In the genomic region with DNA sequence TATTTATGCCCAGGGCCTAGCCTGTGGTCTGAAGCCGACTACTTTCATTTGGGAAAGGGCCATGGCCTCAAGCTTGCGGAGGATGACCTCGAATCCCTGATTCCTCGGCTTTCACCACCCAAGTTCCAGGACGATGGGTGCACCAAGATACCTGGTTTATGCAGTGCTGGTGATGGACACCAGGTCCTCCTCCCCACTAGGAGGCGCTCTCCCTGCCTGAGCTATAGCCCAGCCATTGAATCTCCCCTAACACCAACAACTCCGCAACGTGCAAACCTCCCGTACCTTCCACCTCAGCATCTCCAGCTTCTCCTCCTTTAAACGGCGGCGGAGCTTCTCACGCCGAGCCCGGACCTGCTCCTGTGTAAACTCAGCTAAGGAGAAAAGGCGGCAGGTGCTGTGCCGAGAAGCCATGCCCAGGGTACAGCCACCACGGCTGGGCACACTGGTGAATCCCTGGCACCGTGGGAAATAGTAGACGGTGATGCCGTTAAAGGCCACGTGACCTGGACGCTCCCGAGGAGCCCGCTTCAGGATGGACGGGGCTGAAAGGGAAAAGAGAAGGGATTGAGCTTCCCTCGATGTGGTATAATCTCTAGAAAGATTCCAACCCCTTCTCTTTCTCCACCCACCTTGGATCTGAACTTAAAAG, we compare ENCODE assay signal across 13 mouse cellular contexts. TPM values are rescaled to one million over a fixed set of nuclear protein-coding genes. Genes with fewer than 3 reads are reported as not detected.
DNase-seq lines count a peak whose midpoint lies in the region; ATAC-seq and TF ChIP-seq lines count a peak whose summit lies in the region.
"Had no signal": no experiment of that assay in that cellular context is flagged by ENCODE, and none has a peak within 500 bp of the region (broad histone marks: within the 10 kb centered on the region; RNA-seq: fewer than 3 reads in every experiment).

No protein-coding gene starts in this region.

- WGBS in heart, postnatal 0 days, result 92% methylated on average over 27 of the region's 27 CpGs
- 91% methylated on average over 27 of the region's 27 CpGs for WGBS in midbrain, postnatal 0 days
- WGBS in midbrain, embryonic 14.5 days, result 91% methylated on average over 27 of the region's 27 CpGs
- WGBS in limb, embryonic 10.5 days, result 90% methylated on average over 27 of the region's 27 CpGs

- intact Hi-C loops in heart, postnatal 25 days (cut with DNase I), result no loop called here

- ATAC-seq in heart, postnatal 0 days (ENCODE audit: insufficient read depth, low read depth), result no peak
- ATAC-seq in midbrain, postnatal 0 days (ENCODE audit: low FRiP score), result no peak
- ATAC-seq in midbrain, embryonic 14.5 days (ENCODE audit: low FRiP score, low TSS enrichment), result no peak
- ATAC-seq: activated CD4-positive, CD25-positive, alpha-beta regulatory T cell, adult 4 months had no signal

- H3K4me1 ChIP-seq in heart, postnatal 0 days (ENCODE audit: control insufficient read depth, insufficient read depth), result peaks cover 43% of the 10 kb centered on the region
- H3K4me1 ChIP-seq in midbrain, postnatal 0 days (ENCODE audit: insufficient read depth, low read length), result no peaks in the 10 kb centered on the region
- H3K4me1 ChIP-seq in midbrain, embryonic 14.5 days (ENCODE audit: control insufficient read depth, insufficient read depth, low read length), result 0 out of 2 replicates have a peak, but pooled peaks cover 10% of the 10 kb centered on the region
- peaks cover 38% of the 10 kb centered on the region for H3K4me1 ChIP-seq in limb, embryonic 10.5 days

- no peak overlapping the region for H3K27ac ChIP-seq in heart, postnatal 0 days (ENCODE audit: low read depth)
- H3K27ac ChIP-seq in midbrain, postnatal 0 days (ENCODE audit: low read depth, low read length), result no peak overlapping the region
- no peak overlapping the region for H3K27ac ChIP-seq in midbrain, embryonic 14.5 days (replicated peaks; ENCODE audit: low read depth, low read length)
- no peak overlapping the region for H3K27ac ChIP-seq in limb, embryonic 10.5 days
- H3K27ac ChIP-seq: embryonic facial prominence, embryonic 12.5 days; hindbrain, embryonic 14.5 days; midbrain, embryonic 12.5 days had no signal

- no peak overlapping the region for H3K4me3 ChIP-seq in heart, postnatal 0 days (ENCODE audit: low read depth, low read length)
- H3K4me3 ChIP-seq in midbrain, postnatal 0 days (ENCODE audit: low read depth, low read length), result no peak overlapping the region
- no peak overlapping the region for H3K4me3 ChIP-seq in midbrain, embryonic 14.5 days (replicated peaks; ENCODE audit: low read depth, low read length)
- no peak overlapping the region for H3K4me3 ChIP-seq in limb, embryonic 10.5 days
- H3K4me3 ChIP-seq: embryonic facial prominence, embryonic 12.5 days; midbrain, embryonic 12.5 days had no signal

- H3K9me3 ChIP-seq in heart, postnatal 0 days (replicated peaks; ENCODE audit: control insufficient read depth, low read length), result no peaks in the 10 kb centered on the region
- H3K9me3 ChIP-seq in midbrain, postnatal 0 days (ENCODE audit: low read length), result no peaks in the 10 kb centered on the region
- no peaks in the 10 kb centered on the region for H3K9me3 ChIP-seq in midbrain, embryonic 14.5 days (ENCODE audit: control insufficient read depth, low read length)
- H3K9me3 ChIP-seq in limb, embryonic 10.5 days (replicated peaks), result no peaks in the 10 kb centered on the region
- H3K9me3 ChIP-seq: embryonic facial prominence, embryonic 12.5 days; midbrain, embryonic 12.5 days had no signal

- H3K36me3 ChIP-seq in heart, postnatal 0 days (replicated peaks; ENCODE audit: control insufficient read depth, insufficient read depth, low read length), result peaks cover 50% of the 10 kb centered on the region
- peaks cover 3% of the 10 kb centered on the region; the same call in 1 of the 2 replicates for H3K36me3 ChIP-seq in midbrain, postnatal 0 days (ENCODE audit: insufficient read depth, low read length)
- H3K36me3 ChIP-seq in midbrain, embryonic 14.5 days (ENCODE audit: control insufficient read depth, insufficient read depth, low read length), result no peaks in the 10 kb centered on the region
- H3K36me3 ChIP-seq in limb, embryonic 10.5 days, result peaks cover 41% of the 10 kb centered on the region
- H3K36me3 ChIP-seq: midbrain, embryonic 12.5 days had no signal

- no peak overlapping the region for H3K9ac ChIP-seq in heart, postnatal 0 days (replicated peaks; ENCODE audit: low read depth, low read length)
- H3K9ac ChIP-seq in midbrain, postnatal 0 days (replicated peaks; ENCODE audit: low read length, poor library complexity, severe bottlenecking), result no peak overlapping the region
- H3K9ac ChIP-seq in midbrain, embryonic 14.5 days (replicated peaks; ENCODE audit: low read length), result no peak overlapping the region
- H3K9ac ChIP-seq: embryonic facial prominence, embryonic 12.5 days; hindbrain, embryonic 14.5 days; midbrain, embryonic 12.5 days had no signal

- H3K27me3 ChIP-seq in heart, postnatal 0 days (ENCODE audit: control insufficient read depth, insufficient read depth, low read length), result no peaks in the 10 kb centered on the region
- no peaks in the 10 kb centered on the region for H3K27me3 ChIP-seq in midbrain, postnatal 0 days (ENCODE audit: insufficient read depth, low read length)
- no peaks in the 10 kb centered on the region for H3K27me3 ChIP-seq in midbrain, embryonic 14.5 days (ENCODE audit: control insufficient read depth, insufficient read depth, low read length)
- no peaks in the 10 kb centered on the region for H3K27me3 ChIP-seq in limb, embryonic 10.5 days (ENCODE audit: low read depth, poor library complexity, severe bottlenecking)
- H3K27me3 ChIP-seq: embryonic facial prominence, embryonic 12.5 days; midbrain, embryonic 12.5 days had no signal

- TF ChIP-seq CTCF in heart, postnatal 0 days (IDR thresholded peaks at IDR 0.05; ENCODE audit: low read depth), result peak; percentile 42
- TF ChIP-seq CTCF in midbrain, postnatal 0 days (IDR thresholded peaks at IDR 0.05), result peak; percentile 45

- no peak for DNase-seq in heart, postnatal 0 days (ENCODE audit: low spot score)
- no peak for DNase-seq in heart, postnatal 25 days (ENCODE audit: low spot score)
- DNase-seq in midbrain, postnatal 0 days (ENCODE audit: low spot score), result no peak
- DNase-seq in midbrain, embryonic 14.5 days, result no peak
- peak; percentile 67 to 77 for DNase-seq in cerebellum, postnatal 10 days
- no peak for DNase-seq in limb, embryonic 10.5 days (ENCODE audit: low spot score)
- no peak for DNase-seq in spleen, postnatal 36 days (ENCODE audit: low spot score in 2 of 2)
- no peak for DNase-seq in layer of hippocampus, adult 9-10 months (ENCODE audit: low spot score)

- TF ChIP-seq EP300 in heart, postnatal 0 days (IDR thresholded peaks at IDR 0.05; ENCODE audit: low read depth), result no peak

- H3K4me2 ChIP-seq in heart, postnatal 0 days (ENCODE audit: low read depth, low read length), result no peak overlapping the region
- no peak overlapping the region for H3K4me2 ChIP-seq in midbrain, postnatal 0 days (ENCODE audit: low read depth, low read length, poor library complexity, severe bottlenecking)
- no peak overlapping the region for H3K4me2 ChIP-seq in midbrain, embryonic 14.5 days (ENCODE audit: low read length)
- H3K4me2 ChIP-seq: embryonic facial prominence, embryonic 12.5 days; hindbrain, embryonic 14.5 days; midbrain, embryonic 12.5 days had no signal

RNA-seq across cellular contexts. Expression of gene Csrnp1, which starts 10.5 kb away (rescaled TPM):
- 23.8 and 96.9 TPM in 2 replicates for total RNA-seq in heart, postnatal 0 days (2014; rRNA removed; ENCODE audit: low replicate concordance)
- polyA plus RNA-seq in heart, postnatal 0 days (2015; fragmentation: Nextera tagmentation; extraction: Ambion mirVana), result 4.0 and 4.2 TPM in 2 replicates
- 10 to 100 TPM in 1 of 2 experiments, 1 to 10 TPM in 1; 10.0 to 13.3 TPM for total RNA-seq in heart, postnatal 25 days (2021)
- 1.7 and 1.9 TPM in 2 replicates for total RNA-seq in midbrain, postnatal 0 days (2014; rRNA removed)
- 0.91 and 1.1 TPM in 2 replicates for polyA plus RNA-seq in midbrain, postnatal 0 days (2015; fragmentation: Nextera tagmentation; extraction: Ambion mirVana)
- 0.67 and 2.2 TPM in 2 replicates for polyA plus RNA-seq in midbrain, embryonic 14.5 days (2014; fragmentation: Nextera tagmentation; extraction: Ambion mirVana)
- 3.2 and 3.5 TPM in 2 replicates for polyA plus RNA-seq in limb, embryonic 10.5 days (2016; fragmentation: Nextera tagmentation; extraction: Ambion mirVana)

RNA-seq across cellular contexts. Expression of gene Ttc21a, which starts 36.6 kb away (rescaled TPM):
- 0.27 TPM in 1 of 2 replicates, not detected in the other for total RNA-seq in heart, postnatal 0 days (2014; rRNA removed; ENCODE audit: low replicate concordance)
- 0.05 and 0.07 TPM in 2 replicates for polyA plus RNA-seq in heart, postnatal 0 days (2015; fragmentation: Nextera tagmentation; extraction: Ambion mirVana)
- not detected for total RNA-seq in heart, postnatal 25 days (2021)
- total RNA-seq in midbrain, postnatal 0 days (2014; rRNA removed), result 4.6 and 4.9 TPM in 2 replicates
- 1.1 and 1.4 TPM in 2 replicates for polyA plus RNA-seq in midbrain, postnatal 0 days (2015; fragmentation: Nextera tagmentation; extraction: Ambion mirVana)
- polyA plus RNA-seq in midbrain, embryonic 14.5 days (2014; fragmentation: Nextera tagmentation; extraction: Ambion mirVana), result 0.45 and 0.49 TPM in 2 replicates
- polyA plus RNA-seq in limb, embryonic 10.5 days (2016; fragmentation: Nextera tagmentation; extraction: Ambion mirVana), result 0.34 and 0.43 TPM in 2 replicates
- total RNA-seq: gastrocnemius, adult 18-20 months had no signal
- polyA plus RNA-seq: activated CD4-positive, CD25-positive, alpha-beta regulatory T cell, adult 4 months had no signal

RNA-seq across cellular contexts. Expression of gene Gorasp1, which starts 36.6 kb away (rescaled TPM):
- 10.0 and 63.5 TPM in 2 replicates for total RNA-seq in heart, postnatal 0 days (2014; rRNA removed; ENCODE audit: low replicate concordance)
- polyA plus RNA-seq in heart, postnatal 0 days (2015; fragmentation: Nextera tagmentation; extraction: Ambion mirVana), result 14.1 and 16.8 TPM in 2 replicates
- total RNA-seq in heart, postnatal 25 days (2021), result 10 to 100 TPM; 28.1 to 31.5 TPM
- total RNA-seq in midbrain, postnatal 0 days (2014; rRNA removed), result 19.0 and 22.2 TPM in 2 replicates
- 25.0 and 26.2 TPM in 2 replicates for polyA plus RNA-seq in midbrain, postnatal 0 days (2015; fragmentation: Nextera tagmentation; extraction: Ambion mirVana)
- polyA plus RNA-seq in midbrain, embryonic 14.5 days (2014; fragmentation: Nextera tagmentation; extraction: Ambion mirVana), result 25.2 and 31.7 TPM in 2 replicates
- polyA plus RNA-seq in limb, embryonic 10.5 days (2016; fragmentation: Nextera tagmentation; extraction: Ambion mirVana), result 30.3 and 33.0 TPM in 2 replicates

RNA-seq across cellular contexts. Expression of gene Xirp1, which starts 49.4 kb away (rescaled TPM):
- 140 and 178 TPM in 2 replicates for total RNA-seq in heart, postnatal 0 days (2014; rRNA removed; ENCODE audit: low replicate concordance)
- polyA plus RNA-seq in heart, postnatal 0 days (2015; fragmentation: Nextera tagmentation; extraction: Ambion mirVana), result 38.4 and 45.1 TPM in 2 replicates
- total RNA-seq in heart, postnatal 25 days (2021), result 100 to 1,000 TPM; 125 to 136 TPM
- total RNA-seq in midbrain, postnatal 0 days (2014; rRNA removed), result 0.05 TPM in 1 of 2 replicates, not detected in the other
- not detected in 2 replicates for polyA plus RNA-seq in midbrain, postnatal 0 days (2015; fragmentation: Nextera tagmentation; extraction: Ambion mirVana)
- not detected in 2 replicates for polyA plus RNA-seq in midbrain, embryonic 14.5 days (2014; fragmentation: Nextera tagmentation; extraction: Ambion mirVana)
- 0.05 and 0.09 TPM in 2 replicates for polyA plus RNA-seq in limb, embryonic 10.5 days (2016; fragmentation: Nextera tagmentation; extraction: Ambion mirVana)
- polyA plus RNA-seq: activated CD4-positive, CD25-positive, alpha-beta regulatory T cell, adult 4 months; hindbrain, embryonic 14.5 days; midbrain, embryonic 12.5 days had no signal

Comparison
In these comparisons a context has a peak if more than half of its experiments do, and no peak if none do; other contexts are left out.
1. DNase-seq: peak in cerebellum, postnatal 10 days (2 of 2); none in heart, postnatal 0 days (single experiment), heart, postnatal 25 days (single experiment), midbrain, postnatal 0 days (single experiment), midbrain, embryonic 14.5 days (single experiment), limb, embryonic 10.5 days (single experiment), spleen, postnatal 36 days (0 of 2) and layer of hippocampus, adult 9-10 months (single experiment).